Mouse (Mus musculus) frontal cortex, adult (tissue): ENCODE measurements around the gene 1700012B09Rik.
A peak's percentile ranks its signal among the peaks of the same experiment; 100 is the strongest.

Source experiments
- ATAC-seq: cut with Nextera tagmentation; 2 replicates; pipeline ENCODE4 v1.9.2; 2017; ENCODE audit warnings: mild to moderate bottlenecking, moderate library complexity, mixed read lengths; ENCODE audit not compliant: low TSS enrichment

1700012B09Rik gene

GRCm38 (mm10) chr9:14730941-14731541, 39.8 kb downstream of the 1700012B09Rik start:
- no peak for ATAC-seq

GRCm38 (mm10) chr9:14728365-14728764, 42.5 kb downstream of the 1700012B09Rik start:
- no peak for ATAC-seq

- ATAC-seq = no peak
These were observed 44.2 kb downstream of the 1700012B09Rik start for GRCm38 (mm10) chr9:14726629-14727028.

- no peak for ATAC-seq
These were observed 44.8 kb downstream of the 1700012B09Rik start for GRCm38 (mm10) chr9:14726005-14726404.

- ATAC-seq = no peak
These were observed 45.9 kb downstream of the 1700012B09Rik start for GRCm38 (mm10) chr9:14724755-14725420.

- ATAC-seq = no peak
These were observed 49.2 kb downstream of the 1700012B09Rik start for GRCm38 (mm10) chr9:14721610-14722009.

GRCm38 (mm10) chr9:14720384-14720783, 50.4 kb downstream of the 1700012B09Rik start:
- ATAC-seq = no peak

GRCm38 (mm10) chr9:14718332-14718691, 52.5 kb downstream of the 1700012B09Rik start:
- ATAC-seq = no peak

GRCm38 (mm10) chr9:14717689-14718331, 53.0 kb downstream of the 1700012B09Rik start:
- ATAC-seq = 0 out of 2 replicates have a peak, but pooled peaks have one; percentile 27

GRCm38 (mm10) chr9:14715258-14715657, 55.6 kb downstream of the 1700012B09Rik start:
- no peak for ATAC-seq

GRCm38 (mm10) chr9:14710910-14711309, 59.9 kb downstream of the 1700012B09Rik start:
- ATAC-seq = no peak
